In genomic region chr9:102066601-102067000, GRCm38 (mm10) we compare ENCODE assay signal across 11 mouse cellular contexts.
A peak's percentile ranks its signal among the peaks of the same experiment; 100 is the strongest.
DNase-seq lines count a peak whose midpoint lies in the region; ATAC-seq and TF ChIP-seq lines count a peak whose summit lies in the region.
"Had no signal": no experiment of that assay in that cellular context is flagged by ENCODE, and none has a peak within 500 bp of the region (broad histone marks: within the 10 kb centered on the region; RNA-seq: fewer than 3 reads in every experiment).

No protein-coding gene starts in this region.

- no peaks in the 10 kb centered on the region for H3K27me3 ChIP-seq in kidney, postnatal 0 days (ENCODE audit: insufficient read depth, low read length)
- H3K27me3 ChIP-seq in kidney, embryonic 16.5 days (ENCODE audit: insufficient read depth, low read length): no peaks in the 10 kb centered on the region
- no peaks in the 10 kb centered on the region for H3K27me3 ChIP-seq in limb, embryonic 10.5 days (ENCODE audit: low read depth, poor library complexity, severe bottlenecking)
- H3K27me3 ChIP-seq: forebrain, embryonic 15.5 days; liver, embryonic 15.5 days had no signal

- H3K27ac ChIP-seq in kidney, postnatal 0 days: no peak overlapping the region
- H3K27ac ChIP-seq in kidney, embryonic 16.5 days (ENCODE audit: low read length): no peak overlapping the region
- H3K27ac ChIP-seq in limb, embryonic 10.5 days: no peak overlapping the region
- H3K27ac ChIP-seq: forebrain, embryonic 15.5 days; liver, embryonic 15.5 days had no signal

- no peak overlapping the region for H3K9ac ChIP-seq in kidney, postnatal 0 days (ENCODE audit: low read depth, low read length)
- H3K9ac ChIP-seq in kidney, embryonic 16.5 days (replicated peaks; ENCODE audit: low read length): no peak overlapping the region
- H3K9ac ChIP-seq: forebrain, embryonic 15.5 days; liver, embryonic 15.5 days had no signal

- DNase-seq in kidney, postnatal 0 days (ENCODE audit: low spot score): peak; percentile 68
- DNase-seq in ES-CJ7 (ENCODE audit: low read depth, low spot score) (peak; percentile 40), NIH3T3 (ENCODE audit: low read depth) (peak; percentile 29)
- peak; percentile 83 for DNase-seq in limb, embryonic 10.5 days (ENCODE audit: low spot score)
- DNase-seq in layer of hippocampus, adult 18-20 months (ENCODE audit: low spot score in 2 of 2): no peak
- no peak for DNase-seq in urinary bladder, postnatal 36 days (ENCODE audit: low spot score in 2 of 2)
- no peak for DNase-seq in cerebellum, adult 8-10 months
- DNase-seq: cerebellum, adult 11 months had no signal

- no peaks in the 10 kb centered on the region for H3K4me1 ChIP-seq in kidney, postnatal 0 days (replicated peaks; ENCODE audit: insufficient read depth, low read length)
- no peaks in the 10 kb centered on the region for H3K4me1 ChIP-seq in kidney, embryonic 16.5 days (ENCODE audit: insufficient read depth, low read length)
- H3K4me1 ChIP-seq in limb, embryonic 10.5 days: no peaks in the 10 kb centered on the region
- H3K4me1 ChIP-seq: liver, embryonic 15.5 days had no signal

- no peaks in the 10 kb centered on the region for H3K9me3 ChIP-seq in kidney, postnatal 0 days (replicated peaks; ENCODE audit: low read length)
- H3K9me3 ChIP-seq in kidney, embryonic 16.5 days (ENCODE audit: low read length): no peaks in the 10 kb centered on the region
- no peaks in the 10 kb centered on the region for H3K9me3 ChIP-seq in limb, embryonic 10.5 days (replicated peaks)
- H3K9me3 ChIP-seq: forebrain, embryonic 15.5 days; liver, embryonic 15.5 days had no signal

- H3K4me2 ChIP-seq in kidney, postnatal 0 days (ENCODE audit: low read length): no peak overlapping the region
- H3K4me2 ChIP-seq in kidney, embryonic 16.5 days (replicated peaks; ENCODE audit: low read depth, low read length): no peak overlapping the region
- H3K4me2 ChIP-seq: forebrain, embryonic 15.5 days; liver, embryonic 15.5 days had no signal

- H3K36me3 ChIP-seq in kidney, postnatal 0 days (ENCODE audit: insufficient read depth, low read length): no peaks in the 10 kb centered on the region
- H3K36me3 ChIP-seq in kidney, embryonic 16.5 days (ENCODE audit: insufficient read depth, low read length): no peaks in the 10 kb centered on the region
- no peaks in the 10 kb centered on the region for H3K36me3 ChIP-seq in limb, embryonic 10.5 days
- H3K36me3 ChIP-seq: forebrain, embryonic 15.5 days; liver, embryonic 15.5 days had no signal

- no peak overlapping the region for H3K4me3 ChIP-seq in kidney, postnatal 0 days (replicated peaks; ENCODE audit: low read depth, low read length)
- H3K4me3 ChIP-seq in kidney, embryonic 16.5 days (ENCODE audit: low read length): no peak overlapping the region
- no peak overlapping the region for H3K4me3 ChIP-seq in limb, embryonic 10.5 days
- H3K4me3 ChIP-seq: forebrain, embryonic 15.5 days; liver, embryonic 15.5 days had no signal

- no peak for ATAC-seq in kidney, postnatal 0 days (replicated peaks; ENCODE audit: low FRiP score, low read depth)
- no peak for ATAC-seq in kidney, embryonic 16.5 days (ENCODE audit: low FRiP score, low TSS enrichment)
- ATAC-seq: forebrain, embryonic 15.5 days had no signal

- no peak for TF ChIP-seq CTCF in kidney, postnatal 0 days (IDR thresholded peaks at IDR 0.05; ENCODE audit: low read depth)

- WGBS in kidney, postnatal 0 days: 71% methylated on average over 10 of the region's 10 CpGs
- WGBS in kidney, embryonic 16.5 days: 67% methylated on average over 10 of the region's 10 CpGs
- 67% methylated on average over 10 of the region's 10 CpGs for WGBS in limb, embryonic 10.5 days

Comparison
In these comparisons a context has a peak if more than half of its experiments do, and no peak if none do; other contexts are left out.
1. DNase-seq: peak in kidney, postnatal 0 days (single experiment), ES-CJ7 (single experiment), NIH3T3 (single experiment) and limb, embryonic 10.5 days (single experiment); none in layer of hippocampus, adult 18-20 months (0 of 2), urinary bladder, postnatal 36 days (0 of 2) and cerebellum, adult 8-10 months (single experiment).